In genomic region chr15:72382521-72382920, GRCm38 (mm10) we compare ENCODE assay signal across 20 mouse cellular contexts.
DNase-seq lines count a peak whose midpoint lies in the region; ATAC-seq and TF ChIP-seq lines count a peak whose summit lies in the region.
"Had no signal": no experiment of that assay in that cellular context is flagged by ENCODE, and none has a peak within 500 bp of the region (broad histone marks: within the 10 kb centered on the region; RNA-seq: fewer than 3 reads in every experiment).

No protein-coding gene starts in this region.

- H3K9ac ChIP-seq in forebrain, embryonic 16.5 days (replicated peaks; ENCODE audit: low read depth, low read length), result no peak overlapping the region
- H3K9ac ChIP-seq in midbrain, embryonic 16.5 days (ENCODE audit: low read depth, low read length), result no peak overlapping the region
- H3K9ac ChIP-seq in kidney, embryonic 16.5 days (replicated peaks; ENCODE audit: low read length), result no peak overlapping the region
- H3K9ac ChIP-seq: limb, embryonic 15.5 days; liver, postnatal 0 days had no signal

- no peaks in the 10 kb centered on the region for H3K9me3 ChIP-seq in forebrain, embryonic 16.5 days (ENCODE audit: control insufficient read depth, low read length)
- H3K9me3 ChIP-seq in midbrain, embryonic 16.5 days (replicated peaks; ENCODE audit: control insufficient read depth, low read length, poor library complexity, severe bottlenecking), result no peaks in the 10 kb centered on the region
- H3K9me3 ChIP-seq in kidney, embryonic 16.5 days (ENCODE audit: low read length), result no peaks in the 10 kb centered on the region
- H3K9me3 ChIP-seq: heart, embryonic 10.5 days; limb, embryonic 15.5 days had no signal

- H3K27me3 ChIP-seq in forebrain, embryonic 16.5 days (replicated peaks; ENCODE audit: control insufficient read depth, insufficient read depth, low read length), result no peaks in the 10 kb centered on the region
- no peaks in the 10 kb centered on the region for H3K27me3 ChIP-seq in midbrain, embryonic 16.5 days (ENCODE audit: control insufficient read depth, insufficient read depth, low read depth, low read length)
- no peaks in the 10 kb centered on the region for H3K27me3 ChIP-seq in thymus, adult 2 months (ENCODE audit: control insufficient read depth, insufficient read depth, low read length)
- H3K27me3 ChIP-seq in kidney, embryonic 16.5 days (ENCODE audit: insufficient read depth, low read length), result no peaks in the 10 kb centered on the region
- H3K27me3 ChIP-seq: limb, embryonic 15.5 days had no signal

- peak overlapping the region; percentile 13; the same call in 1 of the 2 replicates for H3K4me2 ChIP-seq in forebrain, embryonic 16.5 days (ENCODE audit: low read length)
- no peak overlapping the region for H3K4me2 ChIP-seq in midbrain, embryonic 16.5 days (ENCODE audit: low read length)
- H3K4me2 ChIP-seq in kidney, embryonic 16.5 days (replicated peaks; ENCODE audit: low read depth, low read length), result no peak overlapping the region
- H3K4me2 ChIP-seq: limb, embryonic 15.5 days had no signal

- ATAC-seq in forebrain, embryonic 16.5 days, result peak; percentile 88
- ATAC-seq in midbrain, embryonic 16.5 days, result peak; percentile 83
- no peak for ATAC-seq in frontal cortex, adult (ENCODE audit: low TSS enrichment)
- ATAC-seq in kidney, embryonic 16.5 days (ENCODE audit: low FRiP score, low TSS enrichment), result no peak
- ATAC-seq: liver, postnatal 0 days had no signal

- H3K36me3 ChIP-seq in forebrain, embryonic 16.5 days (ENCODE audit: control insufficient read depth, insufficient read depth), result no peaks in the 10 kb centered on the region
- no peaks in the 10 kb centered on the region for H3K36me3 ChIP-seq in midbrain, embryonic 16.5 days (ENCODE audit: control insufficient read depth, insufficient read depth, low read length)
- no peaks in the 10 kb centered on the region for H3K36me3 ChIP-seq in thymus, adult 2 months (ENCODE audit: control insufficient read depth, insufficient read depth, low read length)
- no peaks in the 10 kb centered on the region for H3K36me3 ChIP-seq in kidney, embryonic 16.5 days (ENCODE audit: insufficient read depth, low read length)
- H3K36me3 ChIP-seq: heart, embryonic 10.5 days; limb, embryonic 15.5 days had no signal

- H3K27ac ChIP-seq in layer of hippocampus, adult 2 months, result peak overlapping the region; percentile 40; the same call in 1 of the 2 replicates
- H3K27ac ChIP-seq in forebrain, embryonic 16.5 days (ENCODE audit: low read length), result peak overlapping the region; percentile 75
- H3K27ac ChIP-seq in midbrain, embryonic 16.5 days (ENCODE audit: low read length), result no peak overlapping the region
- H3K27ac ChIP-seq in thymus, adult 2 months (ENCODE audit: control insufficient read depth, insufficient read depth, low read length), result no peak overlapping the region
- H3K27ac ChIP-seq in kidney, embryonic 16.5 days (ENCODE audit: low read length), result no peak overlapping the region
- H3K27ac ChIP-seq: heart, embryonic 10.5 days; limb, embryonic 15.5 days had no signal

- no peak overlapping the region for H3K4me3 ChIP-seq in layer of hippocampus, adult 2 months
- H3K4me3 ChIP-seq in forebrain, embryonic 16.5 days (replicated peaks; ENCODE audit: low read length), result no peak overlapping the region
- H3K4me3 ChIP-seq in midbrain, embryonic 16.5 days (ENCODE audit: low read depth, low read length), result no peak overlapping the region
- no peak overlapping the region for H3K4me3 ChIP-seq in thymus, adult 2 months (ENCODE audit: control insufficient read depth, insufficient read depth, low read length)
- no peak overlapping the region for H3K4me3 ChIP-seq in kidney, embryonic 16.5 days (ENCODE audit: low read length)
- H3K4me3 ChIP-seq: heart, embryonic 10.5 days; limb, embryonic 15.5 days had no signal

- TF ChIP-seq CTCF in layer of hippocampus, adult 2 months (conservative IDR thresholded peaks at IDR 0.05), result no peak
- TF ChIP-seq CTCF in brain, embryonic 14.5 days (IDR thresholded peaks at IDR 0.05; ENCODE audit: borderline replicate concordance, extremely low read depth, insufficient read depth, insufficient read length), result no peak
- no peak for TF ChIP-seq CTCF in thymus, adult 2 months (IDR thresholded peaks at IDR 0.05; ENCODE audit: borderline replicate concordance, control insufficient read depth, extremely low read depth, insufficient read depth, low read length, poor library complexity)

- peak in 1 of 2 experiments; percentile 44 for DNase-seq in layer of hippocampus, adult 2 months (ENCODE audit: low spot score in 2 of 2)
- DNase-seq in layer of hippocampus, postnatal 25 days (ENCODE audit: extremely low spot score in 1 of 2, low spot score in 1 of 2), result no peak
- DNase-seq in brain, embryonic 14.5 days (ENCODE audit: low read depth), result peak; percentile 96
- DNase-seq in thymus, adult 2 months, result no peak
- DNase-seq: adrenal gland, postnatal 25 days; gastrocnemius, postnatal 36 days; heart, postnatal 10 days; kidney, adult 2 months; kidney, postnatal 14 days; liver, postnatal 0 days; lung, postnatal 4 days; right cerebral cortex, postnatal 14 days; spleen, adult 18-20 months; thymus, postnatal 36 days had no signal

- H3K4me1 ChIP-seq in forebrain, embryonic 16.5 days (replicated peaks; ENCODE audit: control insufficient read depth, insufficient read depth, low read length), result peaks cover 19% of the 10 kb centered on the region
- H3K4me1 ChIP-seq in midbrain, embryonic 16.5 days (ENCODE audit: control insufficient read depth, insufficient read depth, low read length), result peaks cover 3% of the 10 kb centered on the region; the same call in 1 of the 2 replicates
- no peaks in the 10 kb centered on the region for H3K4me1 ChIP-seq in thymus, adult 2 months (replicated peaks; ENCODE audit: control insufficient read depth, insufficient read depth, low read length)
- no peaks in the 10 kb centered on the region for H3K4me1 ChIP-seq in kidney, embryonic 16.5 days (ENCODE audit: insufficient read depth, low read length)
- H3K4me1 ChIP-seq: heart, embryonic 10.5 days; limb, embryonic 15.5 days had no signal

- WGBS in forebrain, embryonic 16.5 days, result 12% methylated on average over 6 of the region's 6 CpGs
- 57% methylated on average over 6 of the region's 6 CpGs for WGBS in midbrain, embryonic 16.5 days
- WGBS in thymus, adult 2 months, result 89% methylated on average over 6 of the region's 6 CpGs
- WGBS in kidney, embryonic 16.5 days, result 87% methylated on average over 6 of the region's 6 CpGs

- TF ChIP-seq POLR2A in brain, embryonic 14.5 days (IDR thresholded peaks at IDR 0.05; ENCODE audit: borderline replicate concordance, extremely low read depth, insufficient read depth, insufficient read length, poor library complexity, severe bottlenecking), result no peak
- no peak for TF ChIP-seq POLR2A in thymus, adult 2 months (IDR thresholded peaks at IDR 0.05; ENCODE audit: control insufficient read depth, extremely low read depth, insufficient read depth, low read length, poor library complexity)

Comparison
In these comparisons a context has a peak if more than half of its experiments do, and no peak if none do; other contexts are left out.
1. H3K27ac ChIP-seq: peak in layer of hippocampus, adult 2 months (single experiment) and forebrain, embryonic 16.5 days (single experiment); none in midbrain, embryonic 16.5 days (single experiment), thymus, adult 2 months (single experiment) and kidney, embryonic 16.5 days (single experiment).
2. ATAC-seq: peak in forebrain, embryonic 16.5 days (single experiment) and midbrain, embryonic 16.5 days (single experiment); none in frontal cortex, adult (single experiment) and kidney, embryonic 16.5 days (single experiment).